Mouse (Mus musculus): ENCODE data around the gene Cmss1.

- no peak for TF ChIP-seq CTCF (IDR thresholded peaks at IDR 0.05; ENCODE audit: low read depth)
- no peak for TF ChIP-seq EP300 (IDR thresholded peaks at IDR 0.05; ENCODE audit: low read depth)
Observed at GRCm38 (mm10) chr16:57401702-57402101, 205.0 kb downstream of the Cmss1 start.

Data from liver, postnatal 0 days (tissue).